Mouse (Mus musculus) ES-E14 (cell line): ENCODE results near the gene Zan.

Experiments
- HCFC1 ChIP-seq: IDR thresholded peaks from 2 replicates; pipeline ENCODE4 v1.6.1; 2012; ENCODE audit warnings: low read length, inconsistent platforms, borderline replicate concordance; ENCODE audit not compliant: insufficient read depth
- MAFK ChIP-seq: IDR thresholded peaks from 2 replicates; pipeline ENCODE4 v1.6.1; 2014; ENCODE audit warnings: mild to moderate bottlenecking, low read depth, low read length, inconsistent platforms; ENCODE audit not compliant: insufficient read depth
- ZC3H11A ChIP-seq: IDR thresholded peaks from 2 replicates; pipeline ENCODE4 v1.6.1; 2012; ENCODE audit warnings: low read depth, mild to moderate bottlenecking, inconsistent platforms, low read length, borderline replicate concordance
- ZNF384 ChIP-seq: IDR thresholded peaks from 2 replicates; pipeline ENCODE4 v1.6.1; 2012; ENCODE audit warnings: low read depth, low read length, inconsistent platforms

DNA sequence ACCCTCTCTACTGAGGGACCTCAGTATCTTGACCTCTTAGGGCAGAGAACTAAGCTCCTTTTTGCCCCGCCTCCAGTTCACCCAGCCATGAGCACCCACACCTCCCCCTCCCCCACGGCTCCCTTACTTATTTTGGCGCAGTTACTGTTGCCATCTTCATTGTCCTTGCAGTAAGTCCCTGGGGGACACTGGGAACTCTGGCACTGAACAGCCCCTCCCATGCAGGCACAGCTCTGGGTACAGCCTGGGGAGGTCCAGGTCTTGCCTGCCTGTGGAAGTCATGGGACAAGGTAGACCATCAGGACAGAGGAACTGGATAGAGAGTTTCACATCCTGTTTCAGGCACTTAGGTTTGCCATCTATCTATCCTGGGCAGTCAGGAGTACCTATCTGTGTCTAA lies 66.8 kb downstream of the Zan start:
- TF ChIP-seq ZNF384 (no peak), MAFK (no peak), ZC3H11A (no peak), HCFC1 (no peak)
